Mouse (Mus musculus): ENCODE data around the gene Casp12.
"Not testable (repeated sequence)": the region's sequence is repeated elsewhere in the genome, so short reads cannot be mapped to it uniquely, and the experiment has no call there.

Casp12 gene

DNA sequence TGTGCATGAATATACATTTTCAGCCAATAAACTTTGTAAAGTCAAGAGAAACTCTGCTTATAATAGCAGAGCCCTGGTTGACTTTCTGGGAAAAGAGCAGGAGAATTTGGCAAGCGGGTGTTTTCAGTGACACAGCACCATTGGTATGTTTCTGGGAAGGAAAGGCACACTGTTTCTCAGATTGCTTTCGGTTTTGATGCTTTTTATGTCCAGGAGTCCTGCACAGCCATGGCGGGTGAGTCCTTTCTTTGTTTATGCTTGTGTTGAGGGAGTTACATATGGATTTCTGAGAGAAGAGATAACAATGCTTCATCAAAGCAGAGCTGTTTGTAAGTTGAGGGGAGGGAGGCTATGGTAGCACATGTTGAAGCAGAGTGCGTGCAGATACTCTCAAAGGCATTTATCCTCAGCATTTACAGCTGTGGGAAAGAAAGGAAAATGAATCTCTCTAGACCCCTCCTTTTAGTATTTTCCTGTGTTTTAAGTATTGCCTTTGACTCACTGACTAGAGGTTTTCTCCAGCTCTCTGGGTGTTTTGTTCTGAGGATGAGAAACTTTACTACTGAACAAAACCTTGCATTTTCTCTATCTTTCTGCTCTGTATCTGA, at the start of gene Casp12:
Casp12 (plus strand) TSS at position 140 of the 608 bp plus-strand sequence.
- in situ Hi-C loops (cut with MboI, MseI): no loop called here

- in situ Hi-C loops (cut with MboI, MseI): no loop called here
These were observed 48.6 kb upstream of the Casp12 start for GRCm38 (mm10) chr9:5296354-5297237.

GRCm38 (mm10) chr9:5298329-5299131, 46.7 kb upstream of the Casp12 start, which contains the start of gene Casp1:
Gene Casp1 (plus strand): TSS chr9:5298517.
- in situ Hi-C loops (cut with MboI, MseI): no loop called here

GRCm38 (mm10) chr9:5299132-5299381, 46.2 kb upstream of the Casp12 start:
- in situ Hi-C loops (cut with MboI, MseI): no loop called here

DNA sequence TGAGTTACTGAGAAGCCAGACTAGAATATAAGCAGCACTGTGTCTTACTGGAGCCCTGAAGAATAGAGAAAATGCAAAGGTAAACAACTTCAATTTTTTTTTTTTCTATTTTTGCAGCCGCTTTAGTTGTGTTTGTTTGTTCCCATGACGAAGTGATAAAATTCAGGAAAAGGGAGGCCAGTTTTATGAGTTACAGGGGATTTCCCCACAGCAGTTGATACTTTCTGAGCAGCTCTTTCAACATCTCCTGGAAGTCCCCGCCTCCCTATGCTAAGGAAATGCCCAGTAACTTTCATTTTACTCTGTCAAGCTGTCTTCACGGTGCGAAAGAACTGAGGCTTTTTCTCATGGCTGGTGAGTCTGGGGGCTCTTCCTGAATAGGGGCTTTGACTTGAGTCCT, 36.7 kb upstream of the Casp12 start, which contains the start of gene Casp4:
Casp4 (plus strand) TSS at position 268 of the 400 bp plus-strand sequence.
- in situ Hi-C loops (cut with MboI, MseI): no loop called here

DNA sequence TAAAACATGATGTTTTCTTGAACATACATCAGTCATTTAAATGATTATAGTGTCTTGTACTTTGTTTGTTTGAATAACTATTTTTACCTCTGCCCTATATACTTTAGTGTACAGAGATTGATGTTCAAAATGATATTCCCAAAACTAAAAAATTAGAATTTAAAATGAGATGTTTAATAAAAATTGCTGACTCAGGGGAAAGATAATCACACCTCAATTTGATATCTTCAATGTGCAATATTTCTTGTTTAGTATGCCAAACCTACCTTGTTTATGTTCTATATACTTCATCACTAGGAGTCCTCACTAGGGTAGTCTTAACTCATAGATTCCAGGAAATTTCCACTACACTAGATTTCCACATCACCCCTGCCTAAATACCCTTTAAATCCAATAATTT, 35.1 kb upstream of the Casp12 start:
- in situ Hi-C loops (cut with MboI, MseI): loop anchor here (10.0 kb wide), 1 partner anchor 95 kb away; no protein-coding TSS in a partner anchor

- in situ Hi-C loops (cut with MboI, MseI): loop anchor here (10.0 kb wide), 1 partner anchor 93 kb away; no protein-coding TSS in a partner anchor
These were observed 33.8 kb upstream of the Casp12 start for GRCm38 (mm10) chr9:5311435-5311834.

- in situ Hi-C loops (cut with MboI, MseI): no loop called here
These were observed 17.0 kb upstream of the Casp12 start for GRCm38 (mm10) chr9:5328204-5328603.

DNA sequence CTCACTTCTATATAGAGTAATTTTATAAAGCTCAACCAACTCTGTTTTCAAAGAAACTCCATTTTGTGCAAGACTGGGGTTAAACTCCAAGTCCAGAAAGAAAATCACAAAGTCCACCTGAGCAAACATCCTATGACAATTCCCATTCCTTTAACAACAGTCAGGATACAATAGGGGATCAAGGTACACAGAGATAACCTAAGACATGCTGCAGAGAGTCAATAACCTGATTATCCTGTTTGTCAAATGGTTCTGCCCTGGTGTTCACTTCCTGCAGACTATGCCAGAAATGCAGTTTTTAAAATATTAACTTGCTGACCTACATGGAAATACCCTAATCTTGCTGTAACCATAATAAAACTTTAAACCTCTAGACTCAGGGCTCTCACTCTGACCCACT, 12.8 kb upstream of the Casp12 start:
- in situ Hi-C loops (cut with MboI, MseI): no loop called here

DNA sequence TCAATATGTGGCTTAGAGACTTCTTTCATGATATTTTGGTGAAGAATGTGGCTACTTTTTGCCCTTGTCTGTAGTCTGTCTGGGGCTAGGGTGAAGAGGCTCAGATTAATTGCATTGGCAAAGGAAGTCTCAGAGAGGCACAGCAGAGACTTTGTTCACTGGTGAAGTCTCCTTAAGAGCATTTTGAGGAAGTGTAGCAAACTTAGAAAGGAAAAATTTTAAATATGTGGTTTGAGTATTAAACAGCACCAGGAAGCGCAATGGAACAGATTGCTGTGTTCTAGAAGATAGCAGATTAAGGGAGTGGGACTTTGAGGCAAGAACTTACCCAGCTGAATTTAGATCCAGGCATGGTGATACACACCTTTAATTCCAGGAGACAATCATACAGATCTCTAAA, 11.8 kb upstream of the Casp12 start:
- in situ Hi-C loops (cut with MboI, MseI): no loop called here

DNA sequence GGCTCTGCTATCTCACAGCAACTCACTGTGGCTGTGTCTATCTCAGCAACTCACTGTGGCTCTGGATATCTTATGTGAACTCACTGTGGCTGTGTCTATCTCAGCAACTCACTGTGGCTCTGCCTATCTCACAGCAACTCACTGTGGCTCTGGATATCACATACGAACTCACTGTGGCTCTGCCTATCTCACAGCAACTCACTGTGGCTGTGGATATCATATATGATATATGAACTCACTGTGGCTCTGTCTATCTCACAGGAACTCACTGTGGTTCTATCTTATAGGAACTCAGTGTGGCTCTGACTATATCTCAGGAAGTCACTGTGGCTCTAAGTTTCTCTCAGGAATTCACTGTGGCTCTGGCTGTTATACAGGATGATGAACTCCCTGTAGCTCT, 2.1 kb upstream of the Casp12 start:
- in situ Hi-C loops (cut with MboI, MseI): no loop called here

DNA sequence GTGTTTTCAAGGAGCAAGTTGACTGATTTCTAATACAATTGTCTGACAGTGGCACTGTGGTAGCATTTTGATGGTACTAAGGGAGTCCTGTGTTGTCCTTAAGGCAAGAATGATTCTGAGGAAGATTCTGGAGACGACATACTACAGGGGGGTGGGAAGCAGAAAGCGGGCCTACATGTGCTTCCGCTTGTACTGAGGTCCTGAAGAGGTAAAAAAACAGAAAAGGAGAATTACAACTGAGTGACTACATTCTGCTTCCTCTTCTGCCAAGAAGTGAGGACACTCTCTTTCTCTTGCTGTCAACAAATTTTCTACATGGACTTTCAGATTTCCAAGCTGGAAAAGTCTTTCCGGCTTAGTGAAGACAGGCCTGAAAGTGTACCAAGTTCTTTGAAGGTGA, 1.1 kb upstream of the Casp12 start:
- in situ Hi-C loops (cut with MboI, MseI): no loop called here

DNA sequence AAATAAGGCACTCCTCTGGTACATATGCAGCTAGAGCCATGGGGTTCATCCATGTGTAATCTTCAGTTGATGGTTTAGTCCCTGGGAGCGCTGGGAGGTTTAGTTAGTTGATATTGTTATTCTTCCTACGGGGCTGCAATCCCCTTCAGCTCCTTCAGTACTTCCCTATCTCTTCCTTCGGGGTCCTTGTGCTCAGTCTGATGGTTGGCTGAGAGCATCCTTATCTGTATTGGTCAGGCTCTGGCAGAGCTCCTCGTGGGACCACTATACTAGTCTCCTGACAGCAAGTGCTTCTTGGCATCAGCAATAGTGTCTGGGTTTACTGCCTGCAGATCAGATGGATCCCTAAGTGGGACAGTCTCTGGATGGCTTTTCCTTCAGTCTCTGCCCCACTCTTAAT, 2.2 kb downstream of the Casp12 start:
- in situ Hi-C loops (cut with MboI, MseI): no loop called here

DNA sequence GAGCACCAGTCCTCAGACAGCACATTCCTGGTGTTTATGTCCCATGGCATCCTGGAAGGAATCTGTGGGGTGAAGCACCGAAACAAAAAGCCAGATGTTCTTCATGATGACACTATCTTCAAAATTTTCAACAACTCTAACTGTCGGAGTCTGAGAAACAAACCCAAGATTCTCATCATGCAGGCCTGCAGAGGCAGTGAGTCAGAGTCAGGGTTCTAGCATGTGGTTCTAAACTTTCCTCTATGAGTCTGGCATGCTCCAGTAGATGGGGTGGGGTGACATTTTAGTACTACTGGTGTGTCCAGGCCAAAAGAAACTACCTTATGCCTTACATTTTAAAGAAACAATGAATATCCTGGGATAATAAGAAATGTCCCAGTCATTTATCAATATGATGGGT, 8.4 kb downstream of the Casp12 start:
- in situ Hi-C loops (cut with MboI, MseI): no loop called here

- in situ Hi-C loops (cut with MboI, MseI): no loop called here
These were observed 11.6 kb downstream of the Casp12 start for GRCm38 (mm10) chr9:5356801-5357200.

- in situ Hi-C loops (cut with MboI, MseI): no loop called here
These were observed 48.3 kb downstream of the Casp12 start for GRCm38 (mm10) chr9:5393561-5393960.

- in situ Hi-C loops (cut with MboI, MseI): not testable (repeated sequence)
These were observed 50.6 kb downstream of the Casp12 start for GRCm38 (mm10) chr9:5395861-5396260.

DNA sequence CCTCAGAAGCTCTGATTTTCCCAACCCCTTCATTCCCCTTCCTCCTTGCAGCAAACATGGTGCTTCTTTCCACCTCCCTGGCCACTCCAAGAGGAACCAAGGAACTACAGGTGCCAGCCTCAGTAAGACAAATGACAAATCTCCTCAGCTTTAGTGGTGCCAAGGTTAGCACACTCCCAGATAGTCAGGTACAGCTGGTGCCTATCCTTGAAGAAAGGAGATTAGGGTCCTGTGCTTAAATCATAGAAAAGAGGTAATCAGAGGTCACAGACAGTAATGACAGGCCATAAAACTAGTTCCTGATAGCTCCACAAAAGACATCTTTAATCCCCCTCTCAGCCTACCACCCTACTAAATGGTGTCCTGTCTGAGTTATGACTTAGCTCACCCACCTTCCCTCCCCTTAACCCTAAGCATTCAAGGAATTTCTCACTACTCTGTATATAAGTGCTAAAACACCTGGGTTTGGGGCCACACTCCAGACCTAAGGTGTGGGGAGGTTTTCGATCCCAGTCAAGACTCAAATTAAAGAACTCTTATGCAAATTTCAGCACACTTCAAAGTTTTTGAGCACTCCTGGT, 65.8 kb downstream of the Casp12 start:
- in situ Hi-C loops (cut with MboI, MseI): no loop called here

GRCm38 (mm10) chr9:5412446-5413111, 67.3 kb downstream of the Casp12 start:
- in situ Hi-C loops (cut with MboI, MseI): no loop called here

GRCm38 (mm10) chr9:5417871-5418270, 72.6 kb downstream of the Casp12 start:
- in situ Hi-C loops (cut with MboI, MseI): no loop called here

All from T-helper 1 cell (primary cell).